Mouse (Mus musculus) MEL (cell line): ENCODE data around the gene Qdpr.
"Not testable (repeated sequence)": the region's sequence is repeated elsewhere in the genome, so short reads cannot be mapped to it uniquely, and the experiment has no call there.

Experiments
- CTCF ChIP-seq, 3 experiments: IDR thresholded peaks in 2 of 3; conservative IDR thresholded peaks in 1 of 3; 2 replicates each; pipeline ENCODE4 v1.5.1; 2011 to 2012; ENCODE audit warnings: low read length in 3 of 3, low read depth in 2 of 3, mild to moderate bottlenecking in 2 of 3, improper control_type of control experiment in 1 of 3, inconsistent platforms in 1 of 3, mixed read lengths in 1 of 3, moderate library complexity in 1 of 3; ENCODE audit not compliant: control insufficient read depth in 1 of 3, insufficient read depth in 1 of 3, poor library complexity in 1 of 3, severe bottlenecking in 1 of 3
- MEF2A ChIP-seq: IDR thresholded peaks from 2 replicates; pipeline ENCODE4 v1.6.1; 2014; ENCODE audit warnings: low read depth, mild to moderate bottlenecking, inconsistent platforms, low read length, improper control_type of control experiment; ENCODE audit not compliant: poor library complexity, insufficient replicate concordance, severe bottlenecking; ENCODE audit errors: extremely low read depth
- POLR2A ChIP-seq, 2 experiments: IDR thresholded peaks; 2 replicates each; pipeline ENCODE4 v1.6.1; 2011 to 2012; ENCODE audit warnings: low read length in 2 of 2, mild to moderate bottlenecking in 2 of 2, control low read depth in 1 of 2, improper control_type of control experiment in 1 of 2, low read depth in 1 of 2, moderate library complexity in 1 of 2; ENCODE audit not compliant: control insufficient read depth in 1 of 2, insufficient read depth in 1 of 2, poor library complexity in 1 of 2
- ZNF384 ChIP-seq: IDR thresholded peaks from 2 replicates; pipeline ENCODE4 v1.6.1; 2012; ENCODE audit warnings: low read depth, mild to moderate bottlenecking, inconsistent platforms, low read length, improper control_type of control experiment

DNA sequence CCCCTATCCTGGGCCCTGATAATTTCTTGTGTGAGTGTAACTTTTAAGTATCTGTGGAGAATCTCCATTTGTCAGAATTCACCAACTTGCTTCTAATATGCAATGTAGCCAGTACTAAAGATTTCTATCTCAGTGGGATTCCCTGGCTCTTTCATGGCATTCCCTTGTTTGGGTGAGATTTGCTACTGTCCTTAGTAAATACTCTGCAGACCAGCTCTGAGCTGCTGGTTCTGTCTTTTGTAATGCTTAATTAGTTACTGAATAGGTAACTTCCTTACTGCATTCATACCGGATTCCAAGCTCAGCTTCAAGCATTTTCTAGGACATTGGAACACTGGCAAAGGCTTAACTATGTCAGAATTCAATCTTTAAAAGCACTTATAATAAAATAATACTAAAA is 24.3 kb downstream of the Qdpr start:
- not testable (repeated sequence) for TF ChIP-seq POLR2A (IDR thresholded peaks at IDR 0.05; ENCODE audit: control insufficient read depth in 1 of 2, insufficient read depth in 1 of 2, low read depth in 1 of 2, low read length in 2 of 2, poor library complexity in 1 of 2); ZNF384; CTCF (IDR thresholded peaks at IDR 0.05 in 2 of 3, conservative IDR thresholded peaks at IDR 0.05 in 1 of 3; ENCODE audit: control insufficient read depth in 1 of 3, insufficient read depth in 1 of 3, low read depth in 2 of 3, low read length in 3 of 3, poor library complexity in 1 of 3, severe bottlenecking in 1 of 3); MEF2A
